In genomic region chr11:4005220-4005805, GRCm38 (mm10) we compare ENCODE assay signal across 23 mouse cellular contexts. TPM values are rescaled to one million over a fixed set of nuclear protein-coding genes. Genes with fewer than 3 reads are reported as not detected.
"Had no signal": no experiment of that assay in that cellular context is flagged by ENCODE, and none has a peak within 500 bp of the region (broad histone marks: within the 10 kb centered on the region; RNA-seq: fewer than 3 reads in every experiment).

No protein-coding gene starts in this region.

- H3K36me3 ChIP-seq: limb, embryonic 10.5 days; limb, embryonic 13.5 days; liver, embryonic 13.5 days; midbrain, embryonic 12.5 days; midbrain, embryonic 15.5 days; neural tube, embryonic 13.5 days had no signal

- ATAC-seq: lung, postnatal 0 days; midbrain, embryonic 15.5 days had no signal

- H3K27ac ChIP-seq: kidney, postnatal 0 days; limb, embryonic 10.5 days; limb, embryonic 13.5 days; liver, embryonic 13.5 days; macrophage; midbrain, embryonic 12.5 days; midbrain, embryonic 15.5 days; neural tube, embryonic 13.5 days had no signal

- H3K4me2 ChIP-seq: limb, embryonic 13.5 days; liver, embryonic 13.5 days; lung, embryonic 14.5 days; midbrain, embryonic 12.5 days; midbrain, embryonic 15.5 days; neural tube, embryonic 13.5 days had no signal

- H3K9ac ChIP-seq: limb, embryonic 13.5 days; liver, embryonic 13.5 days; lung, embryonic 14.5 days; midbrain, embryonic 12.5 days; midbrain, embryonic 15.5 days; neural tube, embryonic 13.5 days had no signal

- H3K27me3 ChIP-seq: limb, embryonic 13.5 days had no signal

- H3K4me3 ChIP-seq: limb, embryonic 10.5 days; limb, embryonic 13.5 days; liver, embryonic 13.5 days; midbrain, embryonic 12.5 days; midbrain, embryonic 15.5 days; neural tube, embryonic 13.5 days had no signal

- H3K4me1 ChIP-seq: liver, embryonic 13.5 days; midbrain, embryonic 12.5 days; midbrain, embryonic 15.5 days; neural tube, embryonic 13.5 days had no signal

- H3K9me3 ChIP-seq: limb, embryonic 10.5 days; limb, embryonic 13.5 days; liver, embryonic 13.5 days; midbrain, embryonic 12.5 days; midbrain, embryonic 15.5 days; neural tube, embryonic 13.5 days had no signal

- DNase-seq: kidney, adult 2 months; kidney, postnatal 25 days; liver; liver, embryonic 13.5 days; lung, embryonic 14.5 days; thymus, adult 2 months; thymus, postnatal 14 days had no signal

RNA-seq across cellular contexts. Expression of gene Gal3st1, which starts 21.9 kb away (rescaled TPM):
- total RNA-seq: neutrophil, adult 5-6 weeks had no signal
- polyA plus RNA-seq: macrophage had no signal

RNA-seq across cellular contexts. Expression of gene Sec14l4, which starts 25.9 kb away (rescaled TPM):
- total RNA-seq: left cerebral cortex, adult 18-20 months; megakaryocyte, adult 5-6 weeks; neutrophil, adult 5-6 weeks had no signal
- polyA plus RNA-seq: kidney, embryonic 14.5 days; kidney, postnatal 0 days; limb, embryonic 10.5 days; macrophage; midbrain, embryonic 12.5 days; midbrain, embryonic 15.5 days; neural tube, embryonic 13.5 days had no signal

RNA-seq across cellular contexts. Expression of gene 4930556J24Rik, which starts 28.7 kb away (rescaled TPM):
- total RNA-seq: left cerebral cortex, adult 18-20 months; left cerebral cortex, postnatal 25 days; megakaryocyte, adult 5-6 weeks; neutrophil, adult 5-6 weeks had no signal
- polyA plus RNA-seq: liver, embryonic 13.5 days; lung, postnatal 0 days; macrophage; spleen, adult 2 months; thymus, adult 2 months had no signal

RNA-seq across cellular contexts. Expression of gene Sec14l3, which starts 59.3 kb away (rescaled TPM):
- total RNA-seq: megakaryocyte, adult 5-6 weeks; neutrophil, adult 5-6 weeks had no signal
- polyA plus RNA-seq: kidney, embryonic 14.5 days; kidney, postnatal 0 days; limb, embryonic 10.5 days; limb, embryonic 13.5 days; liver, embryonic 13.5 days; liver, embryonic 16.5 days; macrophage; midbrain, embryonic 12.5 days; small intestine, adult 2 months; spleen, adult 2 months had no signal
